Mouse (Mus musculus): ENCODE measurements around the gene Gm21985.
A peak's percentile ranks its signal among the peaks of the same experiment; 100 is the strongest.
"Not testable (repeated sequence)": the region's sequence is repeated elsewhere in the genome, so short reads cannot be mapped to it uniquely, and the experiment has no call there.

The Gm21985 gene

DNA sequence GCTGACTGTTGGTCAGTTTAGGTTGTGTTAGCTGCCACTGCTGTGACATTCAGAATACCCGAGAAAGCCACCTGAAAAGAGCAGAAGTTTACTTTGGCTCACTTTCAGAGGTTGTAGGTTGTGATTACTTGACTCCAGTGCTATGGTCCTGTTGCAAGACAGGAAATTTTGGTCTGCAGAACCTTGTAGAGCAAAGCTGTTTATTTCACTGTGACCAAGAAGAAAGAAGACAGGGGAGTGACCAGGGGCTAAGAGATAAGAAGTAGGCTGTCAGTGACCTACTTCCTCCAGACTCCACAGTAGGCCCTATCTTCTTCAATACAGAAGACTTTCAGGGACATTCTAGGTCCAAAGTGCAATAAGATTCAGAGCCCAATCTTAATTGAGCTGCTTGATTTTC, 130.5 kb downstream of the Gm21985 start:
- no peak for DNase-seq

DNA sequence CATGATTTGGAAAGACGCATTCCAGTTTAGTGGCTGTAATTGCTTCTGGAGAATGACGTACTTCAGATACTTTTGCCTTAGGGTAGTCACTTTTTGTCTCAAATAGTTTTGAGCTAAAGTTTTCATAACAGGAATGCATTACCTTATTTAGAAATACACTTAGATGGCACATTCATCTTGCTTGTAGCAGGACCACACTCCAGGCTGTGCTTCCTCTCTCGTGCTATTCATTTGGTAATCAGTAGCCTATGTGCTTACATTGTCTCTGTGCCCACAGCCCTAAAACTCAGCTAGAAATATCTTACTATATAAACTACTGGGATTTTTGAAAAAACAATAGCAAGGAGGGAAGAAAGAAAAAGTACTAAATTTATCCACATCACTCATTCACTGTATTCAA, 140.9 kb downstream of the Gm21985 start:
- DNase-seq = no peak

DNA sequence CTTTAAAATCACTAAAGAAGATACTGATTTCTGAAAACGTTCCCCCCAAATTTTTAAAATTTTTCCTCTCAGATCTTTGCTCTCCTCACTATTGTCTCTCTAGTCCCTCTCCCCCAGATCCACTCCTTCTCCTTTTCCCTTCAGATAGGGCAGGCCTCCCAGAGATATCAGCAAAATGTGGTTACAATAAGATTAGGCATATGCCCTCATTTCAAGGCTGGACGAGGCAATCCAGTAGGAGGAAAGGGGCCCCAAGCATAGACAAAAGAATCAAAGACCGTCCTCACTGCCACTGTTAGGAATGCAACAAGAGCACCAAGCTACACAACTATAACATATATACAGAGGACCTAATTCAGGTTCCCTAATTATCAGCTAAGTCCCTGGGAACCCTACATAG, 159.2 kb downstream of the Gm21985 start:
- no peak for DNase-seq

DNA sequence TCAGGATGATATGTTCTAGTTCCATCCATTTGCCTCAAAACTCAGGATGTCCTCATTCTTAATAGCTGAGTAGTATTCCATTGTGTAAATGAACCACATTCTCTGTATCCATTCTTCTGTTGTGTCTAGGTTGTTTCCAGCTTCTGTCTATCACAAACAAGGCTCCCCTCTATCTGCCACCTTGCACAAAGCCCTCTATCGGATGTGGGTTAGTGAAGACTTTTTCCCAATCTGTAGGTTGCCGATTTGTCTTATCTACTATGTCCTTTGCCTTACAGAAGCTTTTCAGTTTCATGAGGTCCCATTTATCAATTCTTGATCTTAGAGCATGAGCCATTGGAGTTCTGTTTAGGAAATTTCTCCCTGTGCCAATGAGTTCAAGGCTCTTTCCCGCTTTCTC, 162.4 kb downstream of the Gm21985 start:
- not testable (repeated sequence) for DNase-seq

DNA sequence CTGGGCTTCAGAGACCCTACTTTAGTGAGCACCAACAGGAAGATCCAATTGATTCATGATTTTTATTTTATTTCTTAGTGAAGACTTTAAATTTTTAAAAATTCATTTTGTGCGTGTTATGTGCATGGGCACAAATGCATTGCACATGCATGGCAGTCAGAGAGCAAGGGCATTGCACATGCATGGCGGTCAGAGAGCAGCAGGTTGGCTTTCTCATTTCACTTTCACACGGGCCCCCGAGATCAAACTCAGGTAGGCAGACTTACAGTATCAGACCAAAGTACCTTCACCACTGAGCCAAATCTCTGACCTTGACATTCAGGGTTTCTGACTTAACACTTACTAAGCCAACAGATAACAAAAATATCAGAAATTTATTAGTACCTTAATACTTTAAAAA, 163.6 kb downstream of the Gm21985 start:
- DNase-seq = no peak

DNA sequence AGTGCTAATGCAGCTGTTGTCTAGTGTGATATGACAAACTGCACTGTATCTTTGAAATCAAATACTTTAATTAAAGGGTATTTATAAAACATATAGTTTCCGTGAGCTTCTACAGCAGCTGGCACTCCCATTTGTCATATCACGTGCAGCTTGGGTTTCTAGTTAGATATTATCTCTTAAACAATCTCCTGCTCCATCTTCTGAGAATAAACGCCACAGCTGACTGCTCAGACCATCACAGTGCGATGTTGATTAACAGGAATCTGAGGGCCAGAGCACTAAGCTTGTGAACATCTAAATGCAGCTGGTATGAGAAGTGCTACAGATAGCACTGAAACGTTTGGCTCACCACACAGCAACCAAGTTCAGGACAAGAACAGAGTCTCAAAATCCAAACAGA, 164.3 kb downstream of the Gm21985 start:
- DNase-seq = no peak

DNA sequence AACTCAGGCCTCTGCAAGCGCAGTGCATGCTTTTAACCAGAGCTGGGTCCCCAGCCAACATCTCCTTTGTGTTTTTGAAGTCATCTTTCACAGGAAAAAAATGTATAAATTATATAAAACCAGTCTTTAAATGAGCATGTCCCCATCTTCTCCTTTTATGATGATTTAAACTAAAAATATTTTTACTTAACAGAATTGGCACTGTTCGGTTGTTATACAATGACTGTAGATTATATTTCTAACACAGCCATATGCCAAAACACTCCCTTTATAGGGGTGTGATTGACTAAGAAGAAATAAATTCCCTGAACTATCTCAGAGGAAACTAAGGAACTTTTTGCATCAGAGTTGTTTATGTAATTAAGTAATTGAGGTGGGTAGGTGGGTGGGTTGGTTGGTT, 166.4 kb downstream of the Gm21985 start:
- DNase-seq = no peak

DNA sequence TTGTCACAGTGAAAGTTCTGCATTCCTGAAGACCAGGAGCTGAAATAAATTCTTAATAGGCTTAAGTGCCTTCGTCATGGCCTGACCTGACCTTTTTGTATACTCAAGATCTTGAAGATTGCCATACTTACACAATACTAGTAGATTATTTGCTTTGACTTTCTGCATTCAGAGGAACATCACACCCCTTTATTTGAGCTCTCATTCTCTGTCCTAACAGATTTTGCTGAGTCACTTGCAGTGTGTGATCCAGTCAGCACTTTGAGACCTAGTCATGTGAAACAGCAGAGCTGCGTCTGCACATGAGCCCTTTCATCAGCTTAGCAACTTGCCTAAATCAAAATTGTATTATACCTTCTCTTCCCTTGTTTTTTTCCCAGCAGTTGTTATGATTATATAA, 167.2 kb downstream of the Gm21985 start:
- no peak for DNase-seq

DNA sequence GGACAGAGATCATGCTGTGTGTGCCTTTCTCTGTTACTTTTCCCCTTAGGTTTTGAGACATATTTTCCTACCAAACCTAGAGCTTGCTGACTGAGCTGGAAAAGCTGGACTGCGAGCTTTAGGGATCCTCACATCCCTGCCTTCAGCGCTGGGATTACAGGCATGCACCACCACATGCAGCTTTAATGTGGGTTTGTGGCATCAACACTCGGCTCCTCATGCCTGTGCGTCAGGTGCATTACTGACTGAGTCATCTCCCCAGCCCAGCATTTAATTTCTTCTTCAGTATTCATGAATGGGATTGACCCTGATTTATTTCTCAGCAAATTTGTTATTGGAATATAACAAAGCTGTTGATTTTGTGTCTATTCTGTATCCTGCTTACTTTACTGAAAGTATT, 170.2 kb downstream of the Gm21985 start:
- no peak for DNase-seq

DNA sequence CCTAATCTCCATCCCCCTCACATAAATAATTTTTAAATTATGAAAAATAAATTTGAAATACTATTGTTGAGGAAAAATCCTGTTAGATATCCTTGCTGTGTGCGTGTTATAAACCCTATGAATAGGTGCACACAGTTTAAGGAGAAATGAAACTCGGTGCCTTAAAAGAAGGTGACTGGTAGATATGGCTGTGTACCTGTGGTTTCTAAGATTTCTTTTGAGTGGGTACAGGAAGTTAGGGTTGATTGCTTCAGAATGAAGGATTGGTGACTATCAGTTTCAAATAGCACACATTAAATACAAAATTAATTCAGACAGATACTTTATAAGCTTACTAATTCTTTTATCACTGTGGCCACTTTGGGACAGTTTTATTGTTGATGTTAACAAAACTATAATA, 171.5 kb downstream of the Gm21985 start:
- no peak for DNase-seq

DNA sequence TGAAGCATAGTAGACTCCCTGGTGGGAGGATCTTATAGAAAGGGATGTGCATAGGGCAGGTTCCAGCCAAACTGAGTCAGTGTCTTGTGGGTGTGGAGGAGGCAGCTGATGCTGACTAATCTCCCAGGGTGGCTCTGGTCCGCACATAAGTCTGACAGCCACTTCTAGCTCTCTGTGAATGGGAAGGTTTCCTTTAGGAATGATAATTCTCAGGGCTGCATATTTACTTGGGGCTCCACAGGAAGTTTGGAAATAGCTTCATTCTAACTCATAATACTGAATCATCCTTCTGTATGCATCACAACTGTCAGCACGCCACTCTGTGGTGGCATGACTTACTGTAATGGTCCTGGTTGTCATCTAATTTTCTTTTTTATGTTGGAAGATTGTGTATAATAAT, 177.4 kb downstream of the Gm21985 start:
- DNase-seq = no peak

DNA sequence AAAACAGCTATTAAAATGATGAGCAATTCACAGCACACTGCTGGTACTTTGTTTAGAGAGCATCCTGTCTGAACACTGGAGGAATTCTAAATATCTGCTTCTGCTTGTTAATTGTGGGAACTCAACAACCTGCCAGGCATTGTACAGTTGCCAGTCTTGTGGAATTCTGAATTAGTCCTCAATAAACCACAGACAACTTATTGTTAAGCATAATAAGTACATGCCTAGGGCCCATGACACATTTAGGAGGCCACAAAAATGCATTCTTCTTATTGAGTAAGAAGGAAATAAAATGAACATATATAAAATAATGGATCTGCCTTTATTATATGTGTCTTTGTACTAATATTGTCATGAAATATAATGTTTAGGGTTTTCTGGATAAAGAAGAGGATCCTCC, 179.4 kb downstream of the Gm21985 start:
- DNase-seq = no peak

DNA sequence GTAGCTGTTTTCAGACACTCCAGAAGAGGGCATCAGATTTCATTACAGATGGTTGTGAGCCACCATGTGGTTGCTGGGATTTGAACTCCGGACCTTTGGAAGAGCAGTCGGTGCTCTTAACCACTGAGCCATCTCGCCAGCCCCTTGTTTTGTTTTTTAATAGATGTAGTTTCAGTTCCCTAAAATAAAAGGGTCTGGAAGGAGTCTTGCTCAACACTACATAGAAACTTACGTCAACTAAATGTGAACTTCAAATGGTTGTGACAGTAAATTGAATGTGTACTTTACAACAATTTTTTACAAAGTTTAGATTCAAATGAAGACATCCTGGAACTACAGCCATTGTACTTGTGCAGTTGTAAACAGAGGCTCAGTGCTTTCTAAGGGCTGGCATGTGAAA, 181.9 kb downstream of the Gm21985 start:
- not testable (repeated sequence) for DNase-seq

DNA sequence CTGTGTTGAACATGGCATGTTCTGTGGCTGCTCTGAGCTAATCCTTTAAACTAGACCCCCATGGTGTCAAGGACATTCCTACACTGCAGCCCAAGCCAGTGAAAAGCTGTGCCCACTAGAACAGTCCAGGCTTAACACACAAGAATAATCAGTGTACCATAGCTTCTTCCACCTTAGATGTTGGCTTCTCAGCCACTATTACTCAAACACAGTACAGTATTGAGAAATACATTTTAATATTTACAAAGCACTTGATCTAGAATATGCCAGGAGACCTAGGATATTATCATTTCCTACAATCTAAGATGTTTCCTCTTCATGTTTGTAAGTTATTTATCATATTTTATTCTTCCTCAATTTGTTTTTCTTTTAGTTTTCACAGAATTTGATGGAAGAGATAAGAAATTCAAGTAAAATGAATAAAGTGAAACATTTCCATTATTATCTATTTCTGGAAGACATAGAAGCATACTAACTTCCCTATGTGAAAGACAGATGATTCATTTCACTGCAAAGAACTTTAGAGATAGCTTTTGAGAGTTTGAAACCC, 182.5 kb downstream of the Gm21985 start:
- DNase-seq = no peak

DNA sequence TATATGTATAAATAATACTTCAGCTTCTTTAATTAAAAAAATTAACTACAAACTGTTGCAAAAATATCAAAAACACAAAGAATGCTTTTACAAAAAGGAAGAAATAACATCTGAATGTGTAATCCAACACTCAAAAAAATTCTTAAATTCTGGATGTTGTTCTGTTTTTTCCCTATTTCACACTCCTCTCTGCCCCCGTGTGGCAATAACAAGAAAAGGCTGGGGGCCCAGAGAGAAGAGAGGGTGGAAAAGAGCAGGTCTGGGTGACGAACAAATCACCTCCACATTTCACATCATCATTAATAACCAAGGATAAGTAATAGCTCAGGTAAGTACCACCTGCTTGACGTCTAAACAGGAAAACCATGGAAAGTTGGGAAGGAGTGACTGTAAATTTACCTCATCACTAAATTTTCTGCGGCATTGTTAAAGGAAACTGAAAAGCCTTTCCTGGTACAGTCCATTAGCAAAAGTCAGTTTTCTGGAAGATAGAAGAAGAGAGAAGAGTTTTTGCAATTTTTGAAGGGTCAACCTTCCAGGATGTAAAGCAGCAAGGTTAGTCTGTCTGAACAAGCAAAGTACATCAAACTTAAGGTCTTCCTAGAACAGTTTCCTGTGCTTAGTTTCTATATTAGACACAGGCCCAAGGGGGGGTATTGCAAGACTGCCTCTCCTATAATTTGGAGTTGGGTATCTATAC, 183.6 kb downstream of the Gm21985 start:
- DNase-seq = peak; percentile 30

DNA sequence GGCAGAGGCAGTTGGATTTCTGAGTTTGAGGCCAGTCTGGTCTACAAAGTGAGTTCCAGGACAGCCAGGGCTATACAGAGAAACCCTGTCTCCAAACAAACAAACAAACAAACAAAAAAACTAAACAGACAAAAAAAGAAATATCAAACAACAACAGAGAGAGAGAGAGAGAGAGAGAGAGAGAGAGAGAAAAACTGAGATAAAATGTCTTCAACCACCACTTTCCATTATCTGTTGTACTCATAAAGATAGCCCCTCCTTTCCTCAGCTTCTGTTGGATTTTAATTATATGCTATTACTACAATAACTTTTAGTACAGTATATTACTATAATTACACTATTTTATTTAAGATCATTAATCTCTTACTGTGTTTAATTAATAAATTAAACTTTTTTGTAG, 186.4 kb downstream of the Gm21985 start:
- not testable (repeated sequence) for DNase-seq

DNA sequence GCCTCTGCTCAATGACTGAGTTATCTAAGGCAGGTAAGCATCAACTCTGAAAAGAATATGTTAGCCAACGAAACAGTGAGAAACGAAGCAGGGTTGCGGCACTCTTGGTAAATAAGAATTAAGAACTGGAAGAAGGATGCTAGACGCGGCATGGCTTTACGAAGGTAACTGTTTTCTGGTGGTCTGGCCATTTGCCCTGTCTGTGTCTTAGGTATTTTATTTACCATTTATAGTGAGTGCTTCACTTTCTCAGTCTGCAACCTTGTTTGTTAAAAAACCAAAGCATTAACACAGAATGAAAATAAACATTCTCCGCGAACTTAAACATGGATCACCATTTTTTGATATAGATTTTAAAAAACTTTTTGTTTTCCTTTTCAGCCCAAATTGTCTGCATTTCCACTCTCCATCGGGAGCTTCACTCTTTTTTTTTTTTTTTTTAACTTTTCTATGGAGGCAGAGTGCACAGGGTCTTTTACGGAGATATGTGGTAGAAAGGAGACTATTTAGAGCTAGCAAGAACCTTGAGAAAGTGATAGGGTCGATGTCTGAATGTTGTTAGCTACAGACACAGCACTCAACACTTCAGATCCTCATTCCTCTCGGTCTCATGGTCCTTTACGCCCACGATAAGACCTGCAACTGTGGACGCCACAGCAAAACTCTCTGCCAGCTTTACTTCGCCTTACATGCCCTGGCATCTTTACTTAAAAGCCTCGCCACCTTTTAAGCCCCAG, 188.2 kb downstream of the Gm21985 start:
- no peak for DNase-seq

DNA sequence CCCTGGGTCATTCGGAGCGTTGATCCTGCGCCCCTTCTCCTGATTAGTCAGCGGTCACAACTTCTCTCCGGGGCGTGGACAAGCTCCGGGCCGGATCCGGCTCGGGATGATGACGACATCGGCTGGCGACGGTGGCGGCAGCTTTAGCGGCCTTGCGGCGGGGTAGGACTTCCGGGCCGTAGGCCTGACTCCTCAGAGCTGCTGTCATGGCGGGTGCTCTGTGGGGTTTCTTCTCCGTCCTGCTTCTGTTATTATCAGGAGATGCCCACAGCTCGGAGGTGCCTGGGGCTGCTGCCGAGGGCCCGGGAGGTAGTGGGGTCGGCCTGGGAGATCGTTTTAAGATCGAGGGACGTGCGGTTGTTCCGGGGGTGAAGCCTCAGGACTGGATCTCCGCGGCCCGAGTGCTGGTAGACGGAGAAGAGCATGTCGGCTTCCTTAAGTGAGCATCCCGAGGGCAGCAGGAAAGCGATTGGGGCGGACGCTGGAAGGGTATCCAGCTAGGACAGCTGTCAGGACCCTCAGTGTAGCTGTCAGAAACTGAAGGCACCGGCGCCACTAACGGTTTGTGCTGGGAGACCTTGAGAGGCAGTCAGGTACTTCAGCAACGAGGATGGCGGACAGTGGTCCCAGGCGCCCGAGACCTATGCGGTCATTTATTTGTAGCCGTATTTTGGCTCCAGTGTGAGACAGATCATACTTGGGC, 188.9 kb downstream of the Gm21985 start, which contains the start of gene Emc7:
Emc7 (plus strand) TSS at position 136 of the 703 bp plus-strand sequence.
- peak; percentile 98 for DNase-seq

Measured in thymus, postnatal 14 days (tissue).